Mouse (Mus musculus) inflammation-experienced regulatory T-cells (primary cell): ENCODE measurements around the gene Olfr1287. TPM values are rescaled to one million over a fixed set of nuclear protein-coding genes. Genes with fewer than 3 reads are reported as not detected.

Source experiments
- polyA plus RNA-seq, 2 experiments: library from polyadenylated mRNA; unstranded; fragments of 100-300 nt; shearing (Covaris generic); gene quantifications; one replicate each; pipeline ENCODE4 v1.2.1; 2017

Gene Olfr1287
- not detected for polyA plus RNA-seq

DNA sequence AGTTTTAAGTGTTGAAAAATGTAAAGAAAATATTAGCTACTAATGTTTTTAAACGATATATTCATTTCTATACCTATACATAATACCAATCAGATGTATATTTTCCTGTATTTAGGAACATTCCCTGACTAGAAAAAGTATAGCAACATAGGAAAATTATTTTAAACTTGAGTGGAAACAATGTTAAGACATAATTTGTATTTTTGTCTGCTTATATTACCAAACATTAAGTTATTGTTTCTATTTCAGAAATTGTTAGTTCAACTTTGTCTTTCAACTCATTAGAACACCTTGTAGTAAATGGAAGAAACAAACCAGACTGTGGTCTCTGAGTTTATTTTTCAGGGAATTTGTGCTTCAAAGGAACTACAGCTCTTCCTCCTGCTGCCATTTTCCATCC lies at the start of gene Olfr1287:
Gene Olfr1287, plus strand, starts transcription at position 301 of the 400 bp plus-strand sequence.

GRCm38 (mm10) chr2:111422931-111423330 lies 26.0 kb upstream of the Olfr1287 start, which contains the start of gene Olfr1286:
Gene Olfr1286, minus strand, starts transcription at chr2:111423115.

GRCm38 (mm10) chr2:111473801-111474200 lies 24.9 kb downstream of the Olfr1287 start, which contains the start of gene Olfr1288:
Gene Olfr1288, plus strand, starts transcription at chr2:111474101.

GRCm38 (mm10) chr2:111480519-111480918 lies 31.6 kb downstream of the Olfr1287 start, which contains the start of gene Olfr1289:
Gene Olfr1289, plus strand, starts transcription at chr2:111480819.

DNA sequence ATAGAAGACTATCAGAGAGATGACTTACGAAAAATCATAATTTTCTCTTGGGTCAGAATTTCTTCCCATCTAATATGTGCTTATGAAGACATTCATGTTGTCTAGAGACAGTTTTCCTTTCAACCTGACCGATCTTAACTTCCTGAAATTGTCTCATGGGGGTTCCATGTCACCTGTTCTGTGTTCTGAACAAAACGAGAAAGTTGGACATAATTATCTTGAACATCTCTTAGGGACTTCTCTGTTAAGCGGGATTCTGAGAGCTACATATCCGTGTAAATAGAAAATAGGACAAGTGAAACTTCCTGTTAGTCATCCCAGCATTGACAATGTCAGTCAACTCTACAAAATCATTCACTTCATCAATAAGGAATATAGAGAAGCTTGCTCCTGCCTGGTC lies 44.8 kb downstream of the Olfr1287 start, which contains the start of gene Olfr1290:
Gene Olfr1290, minus strand, starts transcription at position 101 of the 400 bp plus-strand sequence.

DNA sequence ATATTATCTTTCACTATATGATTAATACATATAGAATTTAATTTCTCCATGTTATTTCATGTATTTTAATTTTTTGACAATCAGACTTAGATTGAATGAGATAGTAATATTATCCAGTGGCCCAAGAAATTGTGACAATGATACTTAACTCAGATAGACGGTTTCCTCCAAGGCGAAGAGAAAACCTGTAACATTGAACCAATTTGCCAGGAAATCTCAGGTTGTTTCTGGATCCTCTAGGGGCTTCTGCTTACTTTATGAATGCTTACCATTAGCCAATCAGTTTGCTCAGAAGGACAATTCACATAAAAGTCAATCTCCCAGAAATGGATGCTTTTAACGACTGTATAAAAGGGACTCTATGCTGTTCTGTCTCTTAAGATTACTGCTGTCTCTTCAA lies 47.9 kb downstream of the Olfr1287 start, which contains the start of gene Olfr1291-ps1:
Gene Olfr1291-ps1, plus strand, starts transcription at position 301 of the 400 bp plus-strand sequence.

Other genes starting within 250 kb of the Olfr1287 start
- gene 4930430A15Rik, start 219.5 kb upstream of the Olfr1287 start, polyA plus RNA-seq = under 1 TPM in 1 of 2 experiments, not detected in 1; 0.42 TPM
- gene Olfr1275, start 213.9 kb upstream of the Olfr1287 start, polyA plus RNA-seq = not detected
- not detected for gene Olfr1276, start 194.6 kb upstream of the Olfr1287 start, polyA plus RNA-seq
- gene Olfr1277, start 175.0 kb upstream of the Olfr1287 start, polyA plus RNA-seq = under 1 TPM in 1 of 2 experiments, not detected in 1; 0.04 TPM
- not detected for gene Olfr1278, start 159.0 kb upstream of the Olfr1287 start, polyA plus RNA-seq
- gene Olfr1279, start 148.5 kb upstream of the Olfr1287 start, polyA plus RNA-seq = not detected
- not detected for gene Olfr1280, start 135.1 kb upstream of the Olfr1287 start, polyA plus RNA-seq
- not detected for gene Olfr1281, start 122.6 kb upstream of the Olfr1287 start, polyA plus RNA-seq
- not detected for gene Olfr1282, start 113.1 kb upstream of the Olfr1287 start, polyA plus RNA-seq
- gene Olfr1283, start 82.4 kb upstream of the Olfr1287 start, polyA plus RNA-seq = not detected
- gene Olfr1284, start 73.6 kb upstream of the Olfr1287 start, polyA plus RNA-seq = not detected
- gene Olfr1286, start 26.0 kb upstream of the Olfr1287 start, polyA plus RNA-seq = not detected
- not detected for gene Olfr1288, start 25.0 kb downstream of the Olfr1287 start, polyA plus RNA-seq
- not detected for gene Olfr1289, start 31.7 kb downstream of the Olfr1287 start, polyA plus RNA-seq
- not detected for gene Olfr1290, start 44.7 kb downstream of the Olfr1287 start, polyA plus RNA-seq
- gene Olfr1291-ps1, start 48.0 kb downstream of the Olfr1287 start, polyA plus RNA-seq = under 1 TPM; 0.31 to 0.67 TPM
- gene Olfr1293-ps, start 76.1 kb downstream of the Olfr1287 start, polyA plus RNA-seq = under 1 TPM in 1 of 2 experiments, not detected in 1; 0.17 TPM
- not detected for gene Olfr1294, start 91.1 kb downstream of the Olfr1287 start, polyA plus RNA-seq
- gene Olfr1295, start 120.5 kb downstream of the Olfr1287 start, polyA plus RNA-seq = not detected
- under 1 TPM in 1 of 2 experiments, not detected in 1; 0.22 TPM for gene Olfr1297, start 177.4 kb downstream of the Olfr1287 start, polyA plus RNA-seq
- gene Olfr1298, start 200.1 kb downstream of the Olfr1287 start, polyA plus RNA-seq = not detected
- gene Olfr1299, start 212.3 kb downstream of the Olfr1287 start, polyA plus RNA-seq = not detected